Mouse (Mus musculus) embryonic facial prominence, embryonic 10.5 days (tissue): ENCODE results near the gene Asmt. TPM values are rescaled to one million over a fixed set of nuclear protein-coding genes. Genes with fewer than 3 reads are reported as not detected.

ENCODE experiments used
- DNase-seq: peaks from one replicate; pipeline ENCODE4 v3.0.0-alpha.2; 2017; ENCODE audit warnings: low spot score
- H3K27ac ChIP-seq: fragments of 300-500 bp; sonication (generic); replicated peaks from 2 replicates; pipeline ENCODE4 v1.5.1; 2016; ENCODE audit warnings: mild to moderate bottlenecking
- H3K27me3 ChIP-seq: fragments of 300-500 bp; sonication (generic); replicated peaks from 2 replicates; pipeline ENCODE4 v1.6.1; 2016; ENCODE audit warnings: low read depth, mild to moderate bottlenecking; ENCODE audit not compliant: poor library complexity, severe bottlenecking
- H3K36me3 ChIP-seq: fragments of 300-500 bp; sonication (generic); replicated peaks from 2 replicates; pipeline ENCODE4 v1.6.1; 2016; ENCODE audit warnings: mild to moderate bottlenecking, moderate library complexity
- H3K4me1 ChIP-seq: fragments of 300-500 bp; sonication (generic); 2 replicates; pipeline ENCODE4 v1.6.1; 2016
- H3K4me3 ChIP-seq: fragments of 300-500 bp; sonication (generic); 2 replicates; pipeline ENCODE4 v1.5.1; 2016; ENCODE audit warnings: mild to moderate bottlenecking, moderate library complexity
- H3K9me3 ChIP-seq: fragments of 300-500 bp; sonication (generic); 2 replicates; pipeline ENCODE4 v1.6.1; 2016; ENCODE audit warnings: mild to moderate bottlenecking
- WGBS: fragments of 180-500 bp; shearing (Covaris S2); methylation state at CpG from one replicate; pipeline ENCODE4 v1.1.7; 2016; 5-methylcytosine and 5-hydroxymethylcytosine counted together
- polyA plus RNA-seq: library from polyadenylated mRNA; unstranded; fragments of >200 nt; fragmentation: Nextera tagmentation; extraction: Ambion mirVana; gene quantifications from 2 replicates; pipeline ENCODE4 v1.2.1, GENCODE M21; 2016

The Asmt gene
- not detected in 2 replicates for polyA plus RNA-seq

DNA sequence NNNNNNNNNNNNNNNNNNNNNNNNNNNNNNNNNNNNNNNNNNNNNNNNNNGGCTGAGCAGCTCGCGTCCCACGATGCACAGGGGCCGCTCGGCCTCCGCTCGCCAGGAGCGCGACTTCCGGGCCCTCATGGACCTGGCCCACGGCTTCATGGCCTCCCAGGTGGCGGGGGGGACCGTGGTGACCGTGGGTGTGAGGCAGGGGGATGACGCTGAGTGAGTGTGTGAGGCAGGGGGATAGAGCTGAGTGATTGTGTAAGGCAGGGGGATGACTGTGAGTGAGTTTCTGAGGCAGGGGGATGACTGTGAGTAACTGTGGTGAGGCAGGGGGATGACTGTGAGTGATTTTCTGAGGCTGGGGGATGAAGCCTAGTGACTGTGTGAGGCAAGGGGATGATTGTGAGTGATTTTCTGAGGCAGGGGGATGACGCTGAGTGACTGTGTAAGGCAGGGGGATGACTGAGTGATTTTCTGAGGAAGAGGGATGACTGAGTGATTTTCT is at the start of gene Asmt:
Gene Asmt, plus strand, starts transcription at position 51 of the 499 bp plus-strand sequence.
- DNase-seq = no peak
- no peak within 1 kb of the TSS for H3K27ac ChIP-seq
- no peak within 1 kb of the TSS for H3K4me3 ChIP-seq
- no peaks in the 10 kb centered on the region for H3K4me1 ChIP-seq
- 95% methylated on average over 15 of the region's 16 CpGs for WGBS
- H3K27me3 ChIP-seq = no peaks in the 10 kb centered on the region
- peaks cover 52% of the 10 kb centered on the region for H3K9me3 ChIP-seq
- peaks cover 51% of the 10 kb centered on the region for H3K36me3 ChIP-seq

DNA sequence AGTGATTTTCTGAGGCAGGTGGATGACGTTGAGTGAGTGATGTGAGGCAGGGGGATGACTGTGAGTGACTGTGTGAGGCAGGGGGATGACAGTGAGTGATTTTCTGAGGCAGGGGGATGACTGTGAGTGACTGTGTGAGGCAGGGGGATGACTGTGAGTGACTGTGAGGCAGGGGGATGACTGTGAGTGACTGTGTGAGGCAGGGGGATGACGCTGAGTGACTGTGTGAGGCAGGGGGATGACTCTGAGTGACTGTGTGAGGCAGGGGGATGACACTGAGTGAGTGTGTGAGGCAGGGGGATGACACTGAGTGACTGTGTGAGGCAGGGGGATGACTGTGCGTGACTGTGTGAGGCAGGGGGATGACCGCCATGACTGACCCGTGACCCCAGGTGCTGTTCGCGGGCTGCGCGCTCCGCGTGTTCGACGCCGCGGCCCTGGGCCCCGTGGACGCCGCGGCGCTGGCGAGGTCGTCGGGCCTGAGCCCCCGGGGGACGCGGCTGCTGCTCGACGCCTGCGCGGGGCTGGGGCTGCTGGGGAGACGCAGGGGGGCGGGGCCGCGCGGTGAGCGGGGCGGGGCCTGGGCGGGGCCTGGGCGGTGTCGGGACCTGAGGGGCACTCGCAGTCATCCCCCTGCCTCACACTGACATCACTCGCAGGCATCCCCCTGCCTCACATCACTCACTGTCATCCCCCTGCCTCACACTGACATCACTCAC is 948 bp downstream of the Asmt start:
- Histone ChIP-seq H3K27me3 (no peaks in the 10 kb centered on the region), H3K27ac (no peak overlapping the region), H3K4me1 (no peaks in the 10 kb centered on the region), H3K36me3 (peaks cover 51% of the 10 kb centered on the region), H3K4me3 (no peak overlapping the region), H3K9me3 (peaks cover 55% of the 10 kb centered on the region)
- no peak for DNase-seq
- WGBS = 79% methylated on average over 42 of the region's 42 CpGs

DNA sequence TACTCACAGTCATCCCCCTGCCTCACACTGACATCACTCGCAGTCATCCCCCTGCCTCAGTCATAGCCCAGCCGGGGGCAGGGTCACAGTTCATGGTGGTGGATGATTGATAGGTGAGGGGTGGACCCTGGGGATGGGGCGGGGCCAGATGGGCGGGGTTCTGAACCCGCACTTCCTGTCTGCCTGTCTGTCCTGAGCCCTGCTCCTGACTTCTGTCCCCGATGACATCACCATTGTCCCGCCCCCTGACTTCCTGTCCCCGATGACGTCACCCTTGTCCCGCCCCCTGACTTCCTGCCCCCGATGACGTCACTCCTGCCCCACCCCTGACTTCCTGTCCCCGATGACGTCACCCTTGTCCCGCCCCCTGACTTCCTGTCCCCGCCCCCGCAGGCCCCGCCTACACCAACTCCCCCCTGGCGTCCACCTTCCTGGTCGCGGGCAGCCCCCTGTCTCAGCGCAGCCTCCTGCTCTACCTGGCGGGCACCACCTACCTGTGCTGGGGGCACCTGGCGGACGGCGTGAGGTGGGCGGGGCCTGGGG is 1.9 kb downstream of the Asmt start:
- H3K27me3 ChIP-seq = no peaks in the 10 kb centered on the region
- peak overlapping the region; percentile 27 for H3K4me3 ChIP-seq
- no peaks in the 10 kb centered on the region for H3K4me1 ChIP-seq
- peaks cover 51% of the 10 kb centered on the region for H3K36me3 ChIP-seq
- no peak for DNase-seq
- H3K9me3 ChIP-seq = peaks cover 55% of the 10 kb centered on the region
- H3K27ac ChIP-seq = no peak overlapping the region
- 77% methylated on average over 27 of the region's 27 CpGs for WGBS

DNA sequence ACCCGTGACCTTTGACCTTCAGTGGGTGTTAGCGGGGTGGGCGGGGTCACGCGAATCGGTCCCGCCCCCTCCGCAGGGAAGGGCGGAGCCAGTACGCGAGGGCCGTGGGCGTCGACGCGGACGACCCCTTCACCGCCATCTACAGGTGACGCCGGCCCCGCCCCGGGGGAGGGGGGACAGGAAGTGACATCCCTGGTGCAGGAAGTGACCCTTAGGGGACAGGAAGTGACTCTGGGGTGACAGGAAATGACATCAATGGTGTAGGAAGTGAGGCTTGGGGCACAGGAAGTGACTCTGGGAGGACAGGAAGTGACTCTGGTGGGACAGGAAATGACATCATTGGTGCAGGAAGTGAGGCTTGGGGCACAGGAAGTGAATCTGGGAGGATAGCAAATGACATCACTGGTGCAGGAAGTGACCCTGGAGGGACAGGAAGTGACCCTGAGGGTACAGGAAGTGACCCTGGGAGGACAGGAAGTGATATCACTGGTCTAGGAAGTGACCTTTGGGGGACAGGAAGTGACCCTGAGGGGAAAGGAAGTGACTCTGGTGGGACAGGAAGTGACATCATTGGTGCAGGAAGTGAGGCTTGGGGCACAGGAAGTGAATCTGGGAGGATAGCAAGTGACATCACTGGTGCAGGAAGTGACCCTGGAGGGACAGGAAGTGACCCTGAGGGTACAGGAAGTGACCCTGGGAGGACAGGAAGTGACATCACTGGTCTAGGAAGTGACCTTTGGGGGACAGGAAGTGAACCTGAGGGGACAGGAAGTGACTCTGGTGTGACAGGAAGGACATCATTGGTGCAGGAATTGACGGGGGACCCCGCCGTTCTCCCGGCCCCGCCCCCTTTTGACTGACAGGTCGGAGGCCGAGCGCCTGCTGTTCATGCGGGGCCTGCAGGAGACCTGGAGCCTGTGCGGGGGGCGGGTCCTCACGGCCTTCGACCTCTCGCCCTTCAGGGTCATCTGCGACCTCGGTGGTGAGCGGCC is 2.7 kb downstream of the Asmt start:
- no peaks in the 10 kb centered on the region for H3K27me3 ChIP-seq
- no peak overlapping the region; the same call in 1 of the 2 replicates for H3K4me3 ChIP-seq
- H3K4me1 ChIP-seq = no peaks in the 10 kb centered on the region
- DNase-seq = no peak
- H3K27ac ChIP-seq = no peak overlapping the region
- peaks cover 55% of the 10 kb centered on the region for H3K9me3 ChIP-seq
- 86% methylated on average over 39 of the region's 39 CpGs for WGBS
- H3K36me3 ChIP-seq = peaks cover 51% of the 10 kb centered on the region

DNA sequence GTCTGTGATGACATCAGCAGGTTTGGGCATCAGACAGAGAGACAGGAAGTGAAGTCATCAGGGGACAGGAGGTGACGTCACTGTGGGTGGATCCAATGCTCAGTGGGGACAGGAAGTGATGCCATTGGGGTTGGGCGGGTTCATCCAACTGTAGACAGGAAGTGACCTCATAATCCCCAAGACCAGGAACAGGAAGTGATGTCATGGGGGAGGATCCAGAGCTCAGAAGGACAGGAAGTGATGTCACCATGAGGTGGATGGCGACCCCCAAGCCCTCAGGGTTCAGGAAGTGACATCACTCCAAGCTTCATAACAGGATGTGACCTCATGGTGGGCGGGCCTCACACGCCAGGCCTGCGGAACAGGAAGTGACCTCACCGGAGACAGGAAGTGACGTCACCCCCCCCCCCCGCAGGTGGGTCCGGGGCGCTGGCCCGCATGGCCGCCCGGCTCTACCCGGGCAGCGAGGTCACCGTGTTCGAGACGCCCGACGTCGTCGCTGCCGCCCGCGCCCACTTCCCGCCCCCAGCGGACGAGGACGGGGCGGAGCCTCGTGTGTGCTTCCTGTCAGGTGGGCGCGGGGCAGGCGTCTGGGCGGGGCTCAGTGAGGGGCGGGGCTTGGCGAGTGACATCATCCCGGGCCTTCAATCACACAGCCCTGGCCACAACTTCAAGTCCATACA is 3.6 kb downstream of the Asmt start:
- Histone ChIP-seq H3K27me3 (no peaks in the 10 kb centered on the region), H3K27ac (no peak overlapping the region), H3K4me3 (no peak overlapping the region), H3K9me3 (peaks cover 55% of the 10 kb centered on the region), H3K36me3 (peaks cover 51% of the 10 kb centered on the region), H3K4me1 (no peaks in the 10 kb centered on the region)
- WGBS = 96% methylated on average over 39 of the region's 39 CpGs
- DNase-seq = no peak

DNA sequence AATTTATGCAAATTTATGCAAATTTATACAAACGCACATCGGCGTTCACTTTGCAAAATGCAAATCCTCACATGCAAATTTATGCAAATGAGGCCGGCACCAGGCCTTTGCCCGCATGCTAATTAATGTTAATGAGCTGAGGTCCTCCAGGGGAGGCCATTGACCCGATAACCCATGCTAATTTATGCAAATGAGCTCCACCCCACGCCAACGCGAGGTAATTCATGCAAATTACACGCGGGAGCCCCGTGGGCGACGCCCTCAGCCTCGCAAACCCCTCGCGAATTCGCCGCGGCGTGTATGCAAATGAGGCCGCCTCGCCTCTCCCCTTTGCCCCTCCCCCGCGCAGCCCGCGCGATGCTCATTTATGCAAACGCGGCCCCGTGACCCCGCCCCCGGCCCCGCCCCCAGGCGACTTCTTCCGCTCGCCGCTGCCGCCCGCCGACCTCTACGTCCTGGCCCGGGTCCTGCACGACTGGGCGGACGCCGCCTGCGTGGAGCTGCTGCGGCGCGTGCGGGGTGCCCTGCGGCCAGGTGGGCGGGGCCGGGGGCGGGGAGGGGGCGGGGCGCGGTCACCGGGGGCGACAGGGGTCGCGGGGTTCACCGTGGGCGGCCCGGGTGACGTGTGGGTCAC is 4.3 kb downstream of the Asmt start:
- no peak for DNase-seq
- no peak overlapping the region for H3K27ac ChIP-seq
- H3K4me3 ChIP-seq = no peak overlapping the region
- H3K27me3 ChIP-seq = no peaks in the 10 kb centered on the region
- H3K9me3 ChIP-seq = peaks cover 55% of the 10 kb centered on the region
- 96% methylated on average over 67 of the region's 67 CpGs for WGBS
- peaks cover 51% of the 10 kb centered on the region for H3K36me3 ChIP-seq
- no peaks in the 10 kb centered on the region for H3K4me1 ChIP-seq

DNA sequence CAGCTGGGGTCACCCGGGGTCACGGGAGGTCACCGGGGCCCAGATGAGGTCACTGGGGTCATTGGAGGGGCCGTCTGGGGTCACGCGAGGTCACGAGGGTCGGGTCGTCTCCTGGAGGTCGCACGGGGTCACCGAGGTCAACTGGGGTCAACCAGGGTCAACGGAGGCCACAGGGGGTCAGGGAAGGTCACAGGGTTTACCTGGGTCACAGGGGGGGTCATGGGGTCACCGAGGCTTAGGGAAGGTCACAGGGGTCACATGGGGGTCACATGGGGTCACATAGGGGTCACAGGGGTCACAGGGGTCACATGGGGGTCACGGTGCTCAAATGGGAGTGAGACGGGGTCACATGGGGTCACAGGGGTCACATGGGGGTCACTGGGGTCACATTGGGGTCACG is 4.8 kb downstream of the Asmt start:
- Histone ChIP-seq H3K27me3 (no peaks in the 10 kb centered on the region), H3K36me3 (peaks cover 51% of the 10 kb centered on the region), H3K4me1 (no peaks in the 10 kb centered on the region), H3K27ac (no peak overlapping the region), H3K9me3 (peaks cover 55% of the 10 kb centered on the region), H3K4me3 (no peak overlapping the region)
- no peak for DNase-seq
- WGBS = 96% methylated on average over 17 of the region's 17 CpGs

DNA sequence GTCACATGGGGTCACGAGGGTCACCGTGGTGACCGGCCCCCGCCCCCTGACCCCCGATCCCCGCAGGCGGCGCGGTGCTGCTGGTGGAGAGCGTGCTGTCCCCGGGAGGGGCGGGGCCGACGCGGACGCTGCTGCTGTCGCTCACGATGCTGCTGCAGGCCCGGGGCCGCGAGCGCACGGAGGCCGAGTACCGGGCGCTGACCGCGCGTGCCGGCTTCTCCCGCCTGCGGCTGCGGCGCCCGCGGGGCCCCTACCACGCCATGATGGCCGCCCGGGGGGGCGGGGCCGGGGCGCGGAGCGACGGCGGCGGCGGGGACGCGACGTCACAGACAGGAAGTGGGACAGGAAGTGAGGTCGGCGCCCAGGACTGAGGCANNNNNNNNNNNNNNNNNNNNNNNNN is 5.2 kb downstream of the Asmt start:
- H3K4me3 ChIP-seq = no peak overlapping the region
- no peaks in the 10 kb centered on the region for H3K27me3 ChIP-seq
- H3K27ac ChIP-seq = no peak overlapping the region
- no peaks in the 10 kb centered on the region for H3K4me1 ChIP-seq
- DNase-seq = no peak
- H3K36me3 ChIP-seq = peaks cover 47% of the 10 kb centered on the region
- peaks cover 52% of the 10 kb centered on the region for H3K9me3 ChIP-seq
- 98% methylated on average over 53 of the region's 53 CpGs for WGBS
